Mouse (Mus musculus) c-Kit-negative CD71-positive TER-119-positive erythroid progenitor cells, embryonic 14.5 days (primary cell): ENCODE measurements around the gene Btbd9.
"Not testable (repeated sequence)": the region's sequence is repeated elsewhere in the genome, so short reads cannot be mapped to it uniquely, and the experiment has no call there.

Source experiments
- DNase-seq: peaks from one replicate; pipeline ENCODE4 v3.0.0-alpha.2; 2013; ENCODE audit warnings: low read depth, low spot score

The Btbd9 gene

DNA sequence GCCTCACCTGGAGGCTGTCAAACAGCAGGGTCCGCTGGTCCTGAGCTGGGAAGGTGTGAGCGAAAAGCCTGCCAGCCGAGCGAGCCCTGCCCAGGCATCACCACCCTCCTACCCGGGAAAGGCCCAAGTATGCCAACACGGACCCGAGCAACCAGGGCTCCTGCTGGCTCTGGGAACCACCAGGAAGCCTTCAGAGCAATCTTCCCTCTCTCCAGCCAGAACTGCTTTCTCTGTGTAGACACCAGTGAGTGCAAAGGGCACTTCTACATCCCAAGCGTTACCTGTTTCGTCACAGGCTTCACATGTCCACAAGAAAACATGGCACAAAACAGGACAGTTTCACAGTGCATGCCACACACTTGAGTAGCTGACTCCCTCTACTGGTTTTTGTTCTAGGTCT lies 63.3 kb downstream of the Btbd9 start:
- no peak for DNase-seq

DNA sequence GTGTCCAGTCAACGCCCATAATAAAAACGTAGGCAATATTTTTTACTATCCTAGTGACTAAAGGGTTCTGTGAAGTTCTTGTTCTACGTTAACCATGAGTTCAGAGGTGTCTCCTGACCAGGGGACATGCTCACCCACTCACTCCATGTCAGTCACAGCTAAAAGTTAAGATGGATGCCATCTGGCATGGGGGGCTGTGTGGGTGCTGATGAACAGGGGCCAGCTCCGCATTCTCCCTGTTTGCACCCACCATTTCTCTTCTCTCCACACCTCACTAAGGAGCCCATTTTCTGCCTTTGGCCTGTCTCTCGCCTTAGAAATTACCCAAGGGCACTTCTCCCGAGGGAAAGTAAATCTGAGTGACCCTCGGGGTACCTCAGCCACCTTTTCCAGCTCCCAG lies 63.8 kb downstream of the Btbd9 start:
- no peak for DNase-seq

DNA sequence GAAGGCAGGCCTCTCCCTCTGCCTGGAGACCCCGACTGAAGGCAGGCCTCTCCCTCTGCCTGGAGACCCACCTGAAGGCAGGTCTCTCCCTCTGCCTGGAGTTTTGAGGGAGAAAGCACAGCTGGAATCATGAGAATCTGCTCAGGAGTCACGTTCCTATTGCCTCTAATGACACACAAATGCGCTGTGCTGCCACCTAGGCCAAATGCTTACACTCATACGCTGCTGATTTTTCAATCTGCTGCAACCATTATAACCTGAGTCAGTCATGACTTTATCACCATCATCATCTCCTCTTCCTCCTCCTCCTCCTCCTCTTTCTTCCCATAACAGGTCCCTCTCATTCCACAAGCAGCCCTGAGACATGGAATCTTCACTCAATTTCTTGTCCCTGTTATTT lies 64.3 kb downstream of the Btbd9 start:
- no peak for DNase-seq

GRCm38 (mm10) chr17:30511399-30511798 lies 64.9 kb downstream of the Btbd9 start:
- DNase-seq, result no peak

DNA sequence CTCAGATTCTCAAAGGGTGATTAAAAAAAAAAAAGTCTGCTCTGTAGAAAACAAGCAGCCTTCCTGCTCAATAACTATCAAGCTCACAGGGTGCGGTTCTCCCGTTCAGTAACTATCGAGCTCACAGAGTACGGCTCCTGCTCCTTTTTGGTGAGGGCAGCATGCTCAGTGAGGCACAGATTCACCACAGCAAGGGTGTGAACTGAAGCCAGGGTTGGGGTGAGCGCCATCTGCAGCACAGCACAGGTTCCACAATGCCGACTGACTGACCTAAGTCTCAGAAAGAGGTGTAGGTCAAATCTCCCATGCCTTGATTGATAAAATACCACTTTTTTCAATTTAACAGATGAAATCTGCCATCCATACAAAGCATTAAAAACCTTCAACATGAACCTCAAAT lies 66.1 kb downstream of the Btbd9 start:
- DNase-seq, result no peak

GRCm38 (mm10) chr17:30509646-30510045 lies 66.6 kb downstream of the Btbd9 start:
- DNase-seq, result no peak

- no peak for DNase-seq
Observed at GRCm38 (mm10) chr17:30507636-30508576, 68.4 kb downstream of the Btbd9 start.

DNA sequence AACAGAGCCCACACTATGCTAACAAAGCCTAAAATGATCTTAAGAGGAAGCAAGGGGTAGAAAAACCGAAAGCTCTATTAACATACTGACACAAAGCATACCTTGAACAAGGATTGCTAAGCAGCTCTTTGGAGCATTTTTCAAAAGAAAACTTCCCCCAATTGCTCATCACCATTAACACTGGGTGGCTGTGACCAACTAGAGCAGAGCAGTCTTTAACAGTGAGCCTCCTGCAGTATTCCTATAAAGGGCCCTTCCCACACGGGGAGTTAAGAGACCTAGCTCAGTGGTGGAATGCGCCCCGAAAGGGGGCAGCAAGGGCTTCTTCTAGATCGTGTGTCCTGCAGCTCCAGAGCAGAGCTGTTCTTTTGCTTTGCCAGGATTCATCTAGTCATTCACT lies 69.4 kb downstream of the Btbd9 start:
- DNase-seq, result no peak

DNA sequence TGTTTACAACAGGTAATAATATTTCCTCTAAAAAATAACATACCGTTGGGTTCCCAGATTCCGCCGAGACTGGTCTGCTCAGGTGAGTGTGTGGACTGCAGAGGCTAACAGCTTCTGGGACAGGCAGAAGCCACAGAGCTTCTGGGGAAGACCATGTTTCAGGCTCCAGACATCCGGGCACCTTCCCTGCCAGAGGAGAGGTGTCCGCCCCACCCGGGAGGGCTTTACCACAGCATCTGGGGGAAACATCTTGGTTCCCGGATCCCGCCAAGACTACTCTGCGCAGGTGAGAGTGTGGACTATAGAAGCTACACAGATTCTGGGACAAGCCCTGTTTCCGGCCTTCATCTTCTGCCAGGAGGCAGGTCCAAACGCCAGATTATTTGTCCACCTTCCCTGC lies 76.7 kb downstream of the Btbd9 start:
- not testable (repeated sequence) for DNase-seq

GRCm38 (mm10) chr17:30498779-30499178 lies 77.5 kb downstream of the Btbd9 start:
- DNase-seq, result no peak

- no peak for DNase-seq
Observed at GRCm38 (mm10) chr17:30498376-30498719, 77.9 kb downstream of the Btbd9 start.

DNA sequence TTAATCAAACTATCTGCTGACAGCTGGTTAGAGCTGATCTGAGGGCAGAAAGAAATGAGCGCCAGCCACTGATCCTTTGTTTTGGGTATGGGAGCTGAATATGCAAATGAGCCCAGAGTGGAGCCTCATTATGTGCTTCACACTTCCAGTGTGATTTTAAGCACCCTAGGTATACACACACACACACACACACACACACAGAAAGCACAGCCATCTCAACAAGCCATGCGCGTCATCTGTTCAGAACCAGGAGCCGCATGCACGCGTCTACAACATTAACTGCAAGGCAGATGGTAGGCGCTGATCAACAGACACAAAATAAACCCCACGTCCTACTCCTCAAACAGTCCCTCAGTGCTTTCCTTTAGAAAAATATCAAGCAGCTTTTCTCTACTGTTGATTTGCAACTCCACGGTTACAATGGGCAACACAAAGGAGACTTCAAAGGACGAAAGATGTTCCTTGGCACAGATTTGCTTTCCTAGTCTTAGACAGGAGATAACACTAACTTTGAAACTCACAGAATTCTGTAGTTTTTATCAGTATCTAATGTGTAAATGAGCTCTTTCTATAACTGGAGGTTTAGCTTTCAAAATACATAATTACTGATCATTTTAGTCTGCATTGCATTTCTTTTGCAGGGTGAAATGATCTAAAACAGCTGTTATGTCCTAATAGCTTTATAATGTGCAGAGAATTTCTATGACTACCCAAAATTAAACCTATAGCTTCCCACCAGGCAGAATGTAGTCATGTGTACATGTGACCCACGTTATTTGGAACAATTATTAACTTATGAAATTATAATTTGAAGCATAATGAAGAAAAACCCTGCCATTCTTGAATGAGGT lies 78.5 kb downstream of the Btbd9 start:
- DNase-seq, result no peak

DNA sequence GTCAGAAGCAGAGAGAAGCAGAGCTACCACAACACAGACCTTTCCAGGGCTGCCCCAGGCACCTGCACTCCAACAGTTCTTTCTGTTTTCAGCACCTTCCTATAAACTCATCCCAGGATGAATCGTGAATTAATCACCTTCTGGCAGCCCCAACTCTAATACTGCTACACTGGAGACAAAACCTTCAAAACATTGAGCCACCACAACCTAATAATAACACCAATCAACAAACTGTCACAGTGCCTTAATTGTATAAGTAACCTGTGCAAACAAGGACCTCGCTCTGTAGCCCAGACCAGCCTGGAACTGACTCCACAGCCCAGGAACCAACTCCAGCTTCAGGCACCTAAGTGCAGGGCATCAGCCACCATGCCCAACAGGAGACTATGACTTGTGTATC lies 80.7 kb downstream of the Btbd9 start:
- DNase-seq, result no peak

- no peak for DNase-seq
Observed at GRCm38 (mm10) chr17:30495154-30495553, 81.1 kb downstream of the Btbd9 start.

- no peak for DNase-seq
Observed at GRCm38 (mm10) chr17:30493481-30493880, 82.8 kb downstream of the Btbd9 start.

DNA sequence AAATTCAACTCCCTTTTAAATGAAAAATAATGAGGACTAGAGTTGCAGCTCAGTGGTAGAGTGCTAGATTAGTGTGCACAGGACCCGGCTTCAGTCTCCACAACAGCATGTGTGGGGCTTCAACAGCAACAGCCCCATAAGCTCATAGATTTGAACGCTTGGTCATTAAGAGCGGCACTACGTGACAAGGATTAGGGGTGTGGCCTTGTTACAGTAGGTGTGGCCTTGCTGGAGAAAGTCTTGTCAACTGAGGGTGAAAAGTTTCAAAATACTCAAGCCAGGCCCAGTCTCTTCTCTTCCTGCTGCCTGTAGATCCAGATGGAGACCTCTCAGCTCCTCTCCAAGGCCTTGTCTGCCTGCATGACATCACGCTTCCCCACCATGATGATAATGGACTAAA lies 84.1 kb downstream of the Btbd9 start:
- no peak for DNase-seq

DNA sequence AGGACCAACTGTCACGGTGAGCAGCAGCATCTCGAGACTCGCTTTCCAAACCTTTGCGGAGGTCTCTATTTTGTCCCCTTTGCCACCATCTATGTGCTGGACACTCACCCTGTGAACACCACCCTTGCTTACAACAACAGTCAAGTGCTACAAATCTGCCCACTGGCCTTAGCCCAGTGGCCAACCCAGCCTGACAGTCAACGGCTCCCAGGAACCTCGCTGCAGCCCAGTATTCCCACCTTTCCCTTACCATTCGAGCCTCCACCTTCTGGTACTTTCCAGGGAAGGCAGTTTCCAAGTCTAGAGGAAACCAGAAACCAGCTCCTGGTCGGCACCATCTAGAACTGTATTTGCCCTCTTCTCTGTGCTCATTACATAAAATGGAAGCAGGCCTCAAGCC lies 84.7 kb downstream of the Btbd9 start:
- no peak for DNase-seq

DNA sequence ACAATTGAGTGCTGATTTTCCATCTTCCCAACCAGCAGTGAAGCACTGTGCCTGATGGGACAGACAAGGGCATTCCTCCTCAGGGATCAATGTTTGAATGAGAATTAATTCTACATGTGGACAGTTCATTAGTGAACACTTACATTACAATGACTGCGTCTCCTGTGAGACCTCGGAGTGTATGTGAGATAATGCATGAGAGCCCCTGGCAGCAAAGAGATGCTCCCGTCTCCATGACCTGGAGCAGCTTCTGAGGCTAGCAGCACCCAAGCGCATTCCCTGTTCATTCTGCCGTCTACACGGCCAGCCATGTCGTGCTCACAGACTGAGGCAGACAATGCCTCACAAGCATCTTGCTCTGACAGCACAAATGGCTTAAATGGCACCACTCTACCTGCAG lies 85.7 kb downstream of the Btbd9 start:
- DNase-seq, result no peak

DNA sequence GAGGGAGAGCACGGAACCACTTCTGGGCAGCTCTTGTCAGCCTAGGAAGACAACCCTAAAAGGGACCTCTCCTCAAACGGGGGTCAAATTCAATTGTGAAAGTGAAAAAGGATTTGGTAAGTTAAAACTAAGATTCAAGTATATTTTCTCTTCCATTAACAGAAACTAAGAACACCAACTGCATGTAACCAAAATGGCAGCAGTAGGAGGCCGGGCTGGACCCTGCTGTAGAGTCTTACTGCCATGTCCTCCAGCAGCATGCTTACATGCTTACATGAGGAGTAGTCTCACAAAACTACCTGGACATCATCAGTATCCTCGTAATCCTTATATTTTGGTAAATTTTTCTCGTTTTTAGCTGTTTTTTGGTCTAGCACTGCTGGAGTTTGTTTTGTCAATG lies 86.2 kb downstream of the Btbd9 start:
- DNase-seq, result no peak

DNA sequence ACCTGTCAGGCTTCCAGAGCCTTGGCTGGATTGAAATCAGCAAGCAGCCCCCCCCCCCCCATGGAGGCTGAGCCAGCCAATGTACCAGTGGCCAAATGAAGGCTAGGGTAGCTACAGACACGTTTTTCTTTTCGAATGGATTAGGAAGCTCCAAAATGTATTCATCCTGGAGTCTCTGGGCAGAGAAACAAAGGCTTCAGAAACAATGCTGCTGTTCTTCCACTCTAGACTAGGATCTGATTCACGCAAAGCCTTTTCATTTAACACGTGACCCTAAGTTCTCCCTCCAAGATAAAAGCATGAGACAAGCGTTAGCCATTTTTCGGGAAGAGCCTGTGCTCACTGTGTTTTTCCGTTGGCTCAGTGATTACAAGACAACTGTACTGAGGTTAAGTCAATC lies 86.7 kb downstream of the Btbd9 start:
- no peak for DNase-seq

GRCm38 (mm10) chr17:30487695-30488094 lies 88.6 kb downstream of the Btbd9 start:
- no peak for DNase-seq

GRCm38 (mm10) chr17:30485067-30485854 lies 91.0 kb downstream of the Btbd9 start:
- no peak for DNase-seq
